Mouse (Mus musculus): Measurements from ENCODE around the gene C1qtnf2.

Gene C1qtnf2

DNA sequence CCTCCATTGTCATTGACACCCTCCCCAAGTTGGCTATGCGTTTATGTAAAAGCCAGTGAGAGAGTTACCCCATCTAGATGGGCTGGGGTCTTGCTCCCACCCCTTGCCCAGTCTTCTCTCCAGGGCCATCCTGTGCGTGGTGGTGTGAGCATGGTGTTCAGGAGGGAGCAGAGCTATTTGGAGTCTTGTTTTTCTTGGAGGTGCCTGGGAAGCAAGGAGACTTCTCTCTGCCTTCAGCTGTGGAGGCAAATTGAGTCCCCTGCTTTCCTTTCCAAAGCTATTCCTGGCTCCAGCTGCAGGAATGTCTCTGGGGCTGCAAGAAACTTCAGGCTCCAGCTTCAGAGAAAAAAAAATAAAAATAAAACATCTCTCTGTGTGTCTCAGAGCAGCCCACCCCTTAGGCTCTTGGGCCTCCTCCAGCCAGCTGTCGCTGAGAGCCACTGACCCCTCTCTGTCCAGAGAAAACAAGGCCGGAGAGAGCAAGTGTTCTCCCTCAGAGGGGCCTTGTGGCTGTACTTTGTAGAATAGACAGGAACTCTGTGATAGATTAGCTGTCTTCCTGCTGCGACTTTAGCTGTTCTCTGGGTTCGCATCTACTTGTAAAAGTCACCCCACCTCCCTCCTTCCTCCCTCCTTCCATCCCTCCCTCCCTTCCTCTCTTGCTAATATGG is 9.2 kb downstream of the C1qtnf2 start:
- DNase-seq (ENCODE audit: low read depth, low spot score) = no peak

- DNase-seq (ENCODE audit: low read depth, low spot score) = no peak
Measured at GRCm38 (mm10) chr11:43484057-43484456, 10.0 kb downstream of the C1qtnf2 start.

- peak; percentile 32 for DNase-seq (ENCODE audit: low read depth, low spot score)
Measured at GRCm38 (mm10) chr11:43484652-43485051, 10.6 kb downstream of the C1qtnf2 start.

DNA sequence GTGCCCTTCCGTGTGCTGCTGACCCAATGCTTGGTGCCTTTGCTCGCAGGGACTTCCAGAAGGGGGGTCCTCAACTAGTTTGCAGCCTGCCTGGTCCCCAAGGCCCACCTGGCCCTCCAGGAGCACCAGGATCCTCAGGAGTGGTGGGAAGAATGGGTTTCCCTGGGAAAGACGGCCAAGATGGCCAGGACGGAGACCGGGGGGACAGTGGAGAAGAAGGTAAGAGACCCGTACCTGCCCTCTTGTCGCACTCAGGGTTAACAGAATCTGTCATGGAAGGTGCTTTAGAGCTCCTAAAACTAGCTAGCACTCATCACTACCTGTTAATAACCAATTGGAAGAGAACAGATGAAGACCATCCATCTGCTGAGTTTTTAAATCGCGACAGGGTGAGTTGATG is 11.8 kb downstream of the C1qtnf2 start:
- no peak for DNase-seq (ENCODE audit: low read depth, low spot score)

- peak; percentile 75 for DNase-seq (ENCODE audit: low read depth, low spot score)
Measured at GRCm38 (mm10) chr11:43492663-43493062, 18.6 kb downstream of the C1qtnf2 start.

- DNase-seq (ENCODE audit: low read depth, low spot score) = peak; percentile 88
Measured at GRCm38 (mm10) chr11:43493815-43494409, 19.8 kb downstream of the C1qtnf2 start.

DNA sequence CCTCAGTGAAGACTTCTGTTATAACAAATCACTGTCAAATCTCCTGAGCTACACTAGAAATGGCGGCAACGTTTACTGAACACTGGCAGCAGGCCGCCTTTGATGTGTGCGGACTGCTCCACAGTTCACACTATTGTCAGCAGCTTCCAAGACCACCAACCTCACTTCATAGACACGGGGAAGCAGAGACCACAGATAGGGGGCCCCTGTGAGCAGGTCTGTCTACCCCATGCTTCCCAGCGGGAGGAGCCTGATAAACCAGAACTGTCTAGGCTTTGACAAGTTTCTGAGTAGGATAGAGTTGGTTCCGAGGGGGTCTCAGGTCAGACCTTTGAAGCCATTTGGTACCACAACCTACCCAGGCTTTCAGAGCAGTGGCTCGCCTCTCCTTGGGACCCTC is 21.0 kb downstream of the C1qtnf2 start:
- peak; percentile 69 for DNase-seq (ENCODE audit: low read depth, low spot score)

- no peak for DNase-seq (ENCODE audit: low read depth, low spot score)
Measured at GRCm38 (mm10) chr11:43495532-43495931, 21.5 kb downstream of the C1qtnf2 start.

GRCm38 (mm10) chr11:43501256-43501655 is 27.2 kb downstream of the C1qtnf2 start:
- DNase-seq (ENCODE audit: low read depth, low spot score) = no peak

- DNase-seq (ENCODE audit: low read depth, low spot score) = no peak
Measured at GRCm38 (mm10) chr11:43505188-43505587, 31.1 kb downstream of the C1qtnf2 start.

DNA sequence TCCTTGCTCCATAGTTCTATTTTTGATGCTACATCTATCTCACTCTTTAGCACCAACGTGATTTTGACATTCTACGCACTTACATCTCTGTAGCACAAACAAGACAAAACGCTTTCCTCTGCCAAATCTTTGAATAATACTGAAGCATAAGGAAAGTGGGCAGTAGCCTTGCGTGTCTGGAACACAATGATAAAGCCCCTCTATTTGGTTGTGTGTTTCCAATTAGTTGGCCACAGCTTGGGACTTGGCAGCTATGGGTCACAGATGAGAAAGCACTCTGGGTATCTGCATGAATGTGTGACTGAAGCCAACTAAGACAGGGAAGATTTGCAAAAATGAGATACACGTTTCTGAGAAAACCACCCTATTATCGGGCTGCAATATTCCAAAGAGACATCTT is 33.9 kb downstream of the C1qtnf2 start:
- DNase-seq (ENCODE audit: low read depth, low spot score) = no peak

GRCm38 (mm10) chr11:43509878-43510277 is 35.8 kb downstream of the C1qtnf2 start:
- DNase-seq (ENCODE audit: low read depth, low spot score) = no peak

- peak; percentile 50 for DNase-seq (ENCODE audit: low read depth, low spot score)
Measured at GRCm38 (mm10) chr11:43512661-43513190, 38.6 kb downstream of the C1qtnf2 start.

DNA sequence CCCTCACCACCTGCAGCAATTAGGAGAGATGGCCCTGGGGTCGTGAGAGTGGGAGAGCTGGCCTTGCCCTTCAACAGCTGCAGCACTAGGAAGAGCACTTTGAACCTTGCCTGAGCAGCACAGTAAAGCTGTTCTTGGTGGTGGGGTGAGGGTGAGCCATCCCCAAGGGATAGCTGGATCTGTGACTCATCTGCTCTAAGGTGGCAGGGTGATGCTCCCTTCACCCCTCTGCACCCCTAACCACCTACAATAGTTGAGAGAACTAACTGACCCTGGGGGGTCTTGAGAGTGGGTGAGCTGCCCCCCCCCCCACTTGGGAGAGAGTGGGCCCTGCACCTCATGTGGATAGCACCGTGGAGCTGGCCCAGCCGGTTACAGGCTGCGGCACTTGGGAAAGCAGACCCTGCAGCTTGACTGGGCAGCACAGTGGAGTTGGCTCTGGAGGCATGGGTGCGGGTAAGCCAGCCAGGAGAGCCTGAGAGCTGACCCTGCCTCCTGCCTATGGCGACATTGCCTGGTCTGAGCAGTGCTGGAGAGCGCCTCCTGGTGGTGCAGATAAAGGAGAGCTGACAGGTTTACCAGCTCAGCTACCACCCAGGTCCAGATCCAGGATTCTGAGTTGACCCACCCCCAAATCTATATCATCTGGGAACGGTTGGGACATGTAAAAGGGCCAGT is 42.4 kb downstream of the C1qtnf2 start:
- peak; percentile 86 for DNase-seq (ENCODE audit: low read depth, low spot score)

DNA sequence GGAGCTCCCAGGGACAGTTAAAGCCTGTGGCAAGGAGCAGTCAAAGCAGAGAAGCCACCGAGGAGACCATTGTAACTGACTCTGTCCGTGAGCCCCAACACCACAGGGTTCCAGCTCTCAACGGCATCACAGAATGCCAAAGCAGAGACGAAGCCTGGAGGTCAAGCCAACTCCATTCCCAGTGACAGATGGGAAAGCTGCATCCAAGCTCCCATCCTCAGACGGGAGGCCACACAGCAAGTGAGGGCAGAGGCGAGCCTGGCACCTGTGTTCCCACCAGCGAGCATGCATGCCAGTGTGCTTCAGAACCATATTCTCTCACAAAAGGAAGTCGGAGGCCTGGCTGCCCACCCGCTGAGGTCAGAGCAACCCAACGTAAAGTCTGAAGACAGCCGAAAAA is 43.6 kb downstream of the C1qtnf2 start:
- DNase-seq (ENCODE audit: low read depth, low spot score) = no peak

DNA sequence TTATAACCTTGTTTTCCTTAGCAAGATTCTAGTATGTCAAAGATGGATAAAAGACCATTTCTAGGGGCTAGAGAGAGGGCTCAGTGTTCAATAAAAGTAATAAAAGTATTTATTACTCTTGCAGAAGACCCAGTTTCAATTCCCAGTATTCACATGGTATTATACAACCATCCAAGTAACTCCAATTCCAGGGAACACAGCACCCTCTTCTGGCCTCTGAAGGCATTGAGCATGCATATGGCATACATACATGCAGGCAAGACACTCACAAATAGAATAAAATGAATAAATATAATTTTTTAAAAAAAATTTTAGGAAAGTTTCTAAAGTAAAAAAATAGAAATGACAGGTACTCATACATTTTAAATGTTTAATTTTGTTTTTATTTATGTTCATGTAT is 44.0 kb downstream of the C1qtnf2 start:
- no peak for DNase-seq (ENCODE audit: low read depth, low spot score)

- DNase-seq (ENCODE audit: low read depth, low spot score) = no peak
Measured at GRCm38 (mm10) chr11:43518821-43519220, 44.7 kb downstream of the C1qtnf2 start.

DNA sequence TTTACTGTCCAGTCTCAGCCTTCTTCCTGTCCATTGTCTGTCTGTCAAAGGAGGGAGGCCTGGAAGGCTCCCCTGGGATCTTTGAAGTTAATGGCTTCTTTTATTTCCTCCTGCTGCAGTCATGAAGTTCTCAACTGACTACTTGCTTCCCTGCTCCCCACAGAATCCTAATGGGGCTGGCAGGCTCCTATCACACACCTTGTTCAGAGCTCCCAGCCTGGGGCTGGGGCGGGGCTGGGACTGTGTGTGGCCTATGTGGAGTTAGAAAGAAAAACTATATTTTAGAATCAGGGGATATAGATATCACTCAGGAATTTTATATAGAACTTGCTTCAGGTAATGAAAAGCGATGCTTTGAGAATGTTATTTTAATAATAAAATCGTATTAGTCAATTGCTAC is 46.4 kb downstream of the C1qtnf2 start:
- DNase-seq (ENCODE audit: low read depth, low spot score) = no peak

GRCm38 (mm10) chr11:43528078-43528682 is 54.1 kb downstream of the C1qtnf2 start:
- peak; percentile 61 for DNase-seq (ENCODE audit: low read depth, low spot score)

DNA sequence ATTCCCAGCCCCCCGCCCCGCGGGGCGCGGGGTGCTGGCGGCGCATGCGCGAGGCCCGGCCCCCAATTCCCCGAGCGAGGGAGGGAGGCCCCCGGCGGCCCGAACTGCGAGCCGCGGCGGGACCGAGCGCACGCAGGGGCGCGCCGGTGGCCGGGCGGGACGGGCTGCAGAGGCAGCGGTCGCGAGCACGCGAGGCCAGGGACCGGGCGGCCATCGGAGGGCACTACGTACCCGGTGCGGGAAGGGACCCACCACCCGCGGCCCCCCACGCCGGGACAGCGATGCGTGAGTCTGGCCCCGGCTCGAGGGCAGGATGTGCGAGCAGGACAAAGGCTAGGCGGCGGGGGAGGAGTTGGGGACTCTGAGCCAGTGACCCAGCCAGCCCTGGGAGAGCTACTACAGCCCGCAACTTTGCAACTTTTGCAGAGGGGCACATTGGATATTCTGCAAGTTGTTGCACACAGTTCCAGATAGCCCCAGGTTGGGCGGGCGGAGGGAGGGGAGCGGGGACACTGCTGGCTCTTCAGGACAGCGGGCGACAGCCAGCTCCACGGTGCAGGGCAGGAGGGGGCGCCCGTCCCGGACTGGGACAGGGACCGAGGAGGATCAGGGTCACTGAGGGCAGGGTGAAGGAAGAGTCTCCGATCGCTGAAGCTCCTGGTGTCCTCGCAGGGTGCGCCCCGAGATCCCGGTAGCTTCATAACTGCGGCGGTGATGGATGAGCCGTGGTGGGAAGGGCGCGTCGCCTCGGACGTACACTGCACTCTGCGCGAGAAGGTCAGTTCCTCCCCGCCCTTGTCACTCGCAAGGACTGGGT is 54.8 kb downstream of the C1qtnf2 start, which contains the start of gene Ccnjl:
Gene Ccnjl (plus strand): TSS at position 102 of the 817 bp plus-strand sequence.
- peak; percentile 72 for DNase-seq (ENCODE audit: low read depth, low spot score)

- DNase-seq (ENCODE audit: low read depth, low spot score) = peak; percentile 56
Measured at GRCm38 (mm10) chr11:43530043-43530442, 56.0 kb downstream of the C1qtnf2 start.

Measured in ZHBTc4 (cell line).